Mouse (Mus musculus) intestine, embryonic 15.5 days (tissue): ENCODE results near the gene Lin54. TPM values are rescaled to one million over a fixed set of nuclear protein-coding genes. Genes with fewer than 3 reads are reported as not detected.
A peak's percentile ranks its signal among the peaks of the same experiment; 100 is the strongest.

ENCODE experiments used
- ATAC-seq: fragments of 200-750 bp; cut with Nextera tagmentation; 2 replicates; pipeline ENCODE4 v1.8.0; 2017; ENCODE audit warnings: moderate TSS enrichment, moderate library complexity
- H3K27ac ChIP-seq: fragments of 300-500 bp; sonication (generic); 2 replicates; pipeline ENCODE4 v1.5.1; 2015; ENCODE audit warnings: mild to moderate bottlenecking, inconsistent platforms
- H3K27me3 ChIP-seq: fragments of 300-500 bp; sonication (generic); replicated peaks from 2 replicates; pipeline ENCODE4 v1.6.1; 2015; ENCODE audit warnings: inconsistent platforms
- H3K36me3 ChIP-seq: fragments of 300-500 bp; sonication (generic); 2 replicates; pipeline ENCODE4 v1.6.1; 2015; ENCODE audit warnings: inconsistent platforms
- H3K4me1 ChIP-seq: fragments of 300-500 bp; sonication (generic); replicated peaks from 2 replicates; pipeline ENCODE4 v1.6.1; 2015; ENCODE audit warnings: inconsistent platforms
- H3K4me2 ChIP-seq: fragments of 300-500 bp; sonication (generic); replicated peaks from 2 replicates; pipeline ENCODE4 v1.6.1; 2015; ENCODE audit warnings: mild to moderate bottlenecking, inconsistent platforms
- H3K4me3 ChIP-seq: fragments of 300-500 bp; sonication (generic); replicated peaks from 2 replicates; pipeline ENCODE4 v1.5.1; 2015; ENCODE audit warnings: inconsistent platforms
- H3K9ac ChIP-seq: fragments of 300-500 bp; sonication (generic); 2 replicates; pipeline ENCODE4 v1.6.1; 2015; ENCODE audit warnings: inconsistent platforms
- H3K9me3 ChIP-seq: fragments of 300-500 bp; sonication (generic); 2 replicates; pipeline ENCODE4 v1.6.1; 2016; ENCODE audit warnings: inconsistent platforms
- WGBS: fragments of 180-500 bp; shearing (Covaris S2); methylation state at CpG from one replicate; pipeline ENCODE4 v1.1.7; 2015; 5-methylcytosine and 5-hydroxymethylcytosine counted together
- polyA plus RNA-seq: library from polyadenylated mRNA; unstranded; fragments of >200 nt; fragmentation: Nextera tagmentation; extraction: Ambion mirVana; gene quantifications from 2 replicates; pipeline ENCODE4 v1.2.1, GENCODE M21; 2015

The Lin54 gene
- 12.0 and 13.1 TPM in 2 replicates for polyA plus RNA-seq

DNA sequence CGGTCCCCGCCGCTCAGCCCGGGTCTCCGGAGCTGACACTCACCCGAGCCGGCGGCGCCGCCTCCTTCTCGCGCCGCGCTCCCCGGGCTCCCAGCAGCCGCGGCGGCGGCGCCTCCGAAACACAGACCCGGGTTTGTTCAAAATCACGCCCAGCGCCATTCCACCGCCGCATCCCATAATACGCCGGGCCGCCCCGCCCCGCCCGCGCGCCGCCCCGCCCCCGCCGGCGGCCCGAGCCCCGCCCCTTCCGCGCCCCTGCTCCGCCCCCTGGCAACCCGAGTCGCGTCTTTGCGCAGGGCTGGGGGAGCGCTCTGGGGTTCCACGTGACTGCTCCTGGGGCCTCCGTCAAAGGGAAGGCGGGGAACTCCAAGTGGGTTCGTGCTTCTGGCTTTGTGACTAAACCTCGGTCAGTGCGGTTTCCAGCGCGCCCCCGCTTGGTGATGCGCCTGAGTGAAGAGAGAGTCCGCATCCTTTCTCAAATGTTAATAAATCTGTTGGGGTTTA lies at the start of gene Lin54:
Lin54 (minus strand) TSS at position 182 of the 504 bp plus-strand sequence.
- H3K27me3 ChIP-seq = no peaks in the 10 kb centered on the region
- peak within 1 kb of the TSS; percentile 80 for H3K4me3 ChIP-seq
- peak within 1 kb of the TSS; percentile 61 for H3K9ac ChIP-seq
- H3K4me2 ChIP-seq = peak within 1 kb of the TSS; percentile 86
- under 1% methylated on average over 44 of the region's 60 CpGs for WGBS
- peaks cover 10% of the 10 kb centered on the region; the same call in 1 of the 2 replicates for H3K4me1 ChIP-seq
- no peaks in the 10 kb centered on the region for H3K36me3 ChIP-seq
- peak; percentile 92 for ATAC-seq
- peak within 1 kb of the TSS; percentile 59 for H3K27ac ChIP-seq
- H3K9me3 ChIP-seq = no peaks in the 10 kb centered on the region

- Histone ChIP-seq H3K27me3 (no peaks in the 10 kb centered on the region), H3K4me3 (no peak overlapping the region), H3K4me2 (no peak overlapping the region), H3K27ac (no peak overlapping the region), H3K9me3 (no peaks in the 10 kb centered on the region), H3K36me3 (peaks cover 12% of the 10 kb centered on the region), H3K4me1 (peaks cover 4% of the 10 kb centered on the region; the same call in 1 of the 2 replicates), H3K9ac (no peak overlapping the region)
- ATAC-seq = no peak
- 83% methylated on average over 1 of the region's 1 CpGs for WGBS
Measured at GRCm38 (mm10) chr5:100550151-100550550, 49.7 kb upstream of the Lin54 start.

DNA sequence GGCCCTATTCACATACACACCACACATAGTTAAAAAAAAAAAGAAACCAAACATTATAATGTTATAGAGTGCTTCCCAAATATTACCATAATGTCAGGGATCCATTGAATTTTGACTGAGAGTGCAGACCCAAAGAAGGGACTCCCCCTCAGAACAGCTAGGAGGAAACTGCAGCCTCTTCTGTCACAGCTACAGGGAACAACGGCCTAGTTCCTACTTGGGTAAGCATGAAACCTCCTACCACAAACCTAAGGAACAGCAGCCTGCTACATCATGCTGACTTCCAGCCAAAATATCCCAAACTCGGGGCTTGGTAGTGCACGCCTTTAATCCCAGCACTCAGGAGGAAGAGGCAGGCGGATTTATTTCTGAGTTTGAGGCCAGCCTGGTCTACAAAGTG lies 48.9 kb upstream of the Lin54 start:
- 94% methylated on average over 4 of the region's 4 CpGs for WGBS
- H3K9me3 ChIP-seq = no peaks in the 10 kb centered on the region
- H3K4me1 ChIP-seq = peaks cover 4% of the 10 kb centered on the region; the same call in 1 of the 2 replicates
- no peak overlapping the region for H3K9ac ChIP-seq
- H3K27me3 ChIP-seq = no peaks in the 10 kb centered on the region
- H3K36me3 ChIP-seq = peaks cover 17% of the 10 kb centered on the region
- ATAC-seq = no peak
- no peak overlapping the region for H3K27ac ChIP-seq
- no peak overlapping the region for H3K4me3 ChIP-seq
- no peak overlapping the region for H3K4me2 ChIP-seq

- 73% methylated on average over 2 of the region's 2 CpGs for WGBS
- Histone ChIP-seq H3K4me1 (peaks cover 4% of the 10 kb centered on the region; the same call in 1 of the 2 replicates), H3K4me2 (0 out of 2 replicates have a peak overlapping the region, but pooled peaks have one; percentile 19), H3K4me3 (no peak overlapping the region), H3K36me3 (peaks cover 20% of the 10 kb centered on the region), H3K9ac (no peak overlapping the region), H3K27ac (peak overlapping the region; percentile 15), H3K9me3 (no peaks in the 10 kb centered on the region), H3K27me3 (no peaks in the 10 kb centered on the region)
- ATAC-seq = peak; percentile 85
Measured at GRCm38 (mm10) chr5:100548236-100548635, 47.8 kb upstream of the Lin54 start.

- no peaks in the 10 kb centered on the region for H3K9me3 ChIP-seq
- ATAC-seq = no peak
- H3K36me3 ChIP-seq = peaks cover 28% of the 10 kb centered on the region
- H3K4me1 ChIP-seq = peaks cover 4% of the 10 kb centered on the region; the same call in 1 of the 2 replicates
- H3K27ac ChIP-seq = no peak overlapping the region
- H3K9ac ChIP-seq = no peak overlapping the region
- no peaks in the 10 kb centered on the region for H3K27me3 ChIP-seq
- 79% methylated on average over 6 of the region's 6 CpGs for WGBS
- H3K4me3 ChIP-seq = no peak overlapping the region
- H3K4me2 ChIP-seq = no peak overlapping the region
Measured at GRCm38 (mm10) chr5:100546294-100547080, 46.0 kb upstream of the Lin54 start.

GRCm38 (mm10) chr5:100536638-100537037 lies 36.2 kb upstream of the Lin54 start:
- Histone ChIP-seq H3K4me3 (no peak overlapping the region), H3K9me3 (no peaks in the 10 kb centered on the region), H3K27ac (no peak overlapping the region), H3K9ac (no peak overlapping the region), H3K27me3 (no peaks in the 10 kb centered on the region), H3K4me2 (no peak overlapping the region), H3K4me1 (no peaks in the 10 kb centered on the region), H3K36me3 (peaks cover 23% of the 10 kb centered on the region)
- WGBS = 77% methylated on average over 3 of the region's 3 CpGs
- ATAC-seq = peak; percentile 49; the same call in 1 of the 2 replicates

GRCm38 (mm10) chr5:100535826-100536225 lies 35.4 kb upstream of the Lin54 start:
- H3K9me3 ChIP-seq = no peaks in the 10 kb centered on the region
- peaks cover 28% of the 10 kb centered on the region for H3K36me3 ChIP-seq
- WGBS = 71% methylated on average over 7 of the region's 7 CpGs
- no peaks in the 10 kb centered on the region for H3K27me3 ChIP-seq
- ATAC-seq = no peak
- H3K4me3 ChIP-seq = no peak overlapping the region
- H3K4me2 ChIP-seq = no peak overlapping the region
- H3K4me1 ChIP-seq = no peaks in the 10 kb centered on the region
- no peak overlapping the region for H3K27ac ChIP-seq
- H3K9ac ChIP-seq = no peak overlapping the region

DNA sequence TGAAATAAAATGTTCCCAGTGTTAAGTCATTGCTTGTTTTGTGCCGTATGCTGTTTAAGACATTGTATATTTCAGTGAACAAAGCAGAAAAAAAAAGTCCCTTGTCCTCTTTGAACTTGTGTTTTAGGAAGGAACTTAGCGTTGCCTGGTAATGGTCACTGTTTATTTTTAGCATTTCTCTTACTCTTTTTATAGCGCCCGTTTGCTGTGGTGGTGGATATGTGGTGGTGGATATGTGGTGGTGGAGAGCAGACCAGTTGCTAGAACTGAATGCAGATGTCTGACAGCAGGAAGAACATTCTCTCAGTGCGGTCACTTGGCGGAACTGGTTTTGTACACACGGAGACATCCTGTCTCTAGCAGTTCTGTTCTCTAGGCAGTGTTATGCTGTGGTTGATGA lies 25.7 kb upstream of the Lin54 start:
- ATAC-seq = 0 out of 2 replicates have a peak, but pooled peaks have one; percentile 12
- Histone ChIP-seq H3K36me3 (peaks cover 13% of the 10 kb centered on the region), H3K4me3 (no peak overlapping the region), H3K27ac (no peak overlapping the region), H3K4me2 (no peak overlapping the region), H3K9me3 (no peaks in the 10 kb centered on the region), H3K4me1 (no peaks in the 10 kb centered on the region), H3K9ac (no peak overlapping the region), H3K27me3 (no peaks in the 10 kb centered on the region)
- 66% methylated on average over 7 of the region's 7 CpGs for WGBS

GRCm38 (mm10) chr5:100525620-100526019 lies 25.2 kb upstream of the Lin54 start:
- no peaks in the 10 kb centered on the region for H3K27me3 ChIP-seq

DNA sequence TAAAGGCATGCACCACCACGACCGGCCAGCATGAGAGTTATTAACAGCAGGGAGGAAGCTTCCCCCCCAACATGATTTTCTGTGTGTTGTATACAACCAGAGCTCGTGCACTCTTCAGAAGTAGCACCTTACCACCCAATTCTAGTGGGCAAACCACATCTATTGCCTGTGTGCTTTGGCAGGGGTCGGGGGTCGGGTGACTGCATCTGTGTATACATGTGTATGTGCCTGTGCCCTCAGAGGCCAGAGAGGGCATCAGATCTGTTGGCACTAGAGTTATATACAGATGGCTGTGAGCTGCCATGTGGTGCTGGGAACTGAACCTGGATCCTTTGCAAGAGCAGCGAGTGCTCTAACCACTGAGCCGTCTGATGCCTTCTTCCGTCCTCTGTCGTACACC lies 24.5 kb upstream of the Lin54 start:
- Histone ChIP-seq H3K4me3 (no peak overlapping the region), H3K9ac (no peak overlapping the region), H3K36me3 (peaks cover under 1% of the 10 kb centered on the region), H3K9me3 (no peaks in the 10 kb centered on the region), H3K4me1 (0 out of 2 replicates have a peak, but pooled peaks cover 2% of the 10 kb centered on the region), H3K27ac (no peak overlapping the region), H3K27me3 (no peaks in the 10 kb centered on the region), H3K4me2 (no peak overlapping the region)
- no peak for ATAC-seq
- WGBS = 90% methylated on average over 9 of the region's 9 CpGs

More at GRCm38 (mm10) chr5:100525620-100526019, 25.2 kb upstream of the Lin54 start:
- 65% methylated on average over 3 of the region's 3 CpGs for WGBS
- Histone ChIP-seq H3K4me1 (no peaks in the 10 kb centered on the region), H3K4me3 (no peak overlapping the region), H3K36me3 (peaks cover 8% of the 10 kb centered on the region), H3K27ac (no peak overlapping the region), H3K9ac (no peak overlapping the region), H3K4me2 (no peak overlapping the region), H3K9me3 (no peaks in the 10 kb centered on the region)
- ATAC-seq = no peak

- Histone ChIP-seq H3K36me3 (no peaks in the 10 kb centered on the region), H3K27me3 (no peaks in the 10 kb centered on the region), H3K4me2 (no peak overlapping the region), H3K9me3 (no peaks in the 10 kb centered on the region), H3K4me1 (0 out of 2 replicates have a peak, but pooled peaks cover 8% of the 10 kb centered on the region), H3K4me3 (no peak overlapping the region), H3K9ac (no peak overlapping the region), H3K27ac (no peak overlapping the region)
- ATAC-seq = no peak
- WGBS = 90% methylated on average over 1 of the region's 1 CpGs
Measured at GRCm38 (mm10) chr5:100523331-100523730, 22.9 kb upstream of the Lin54 start.

DNA sequence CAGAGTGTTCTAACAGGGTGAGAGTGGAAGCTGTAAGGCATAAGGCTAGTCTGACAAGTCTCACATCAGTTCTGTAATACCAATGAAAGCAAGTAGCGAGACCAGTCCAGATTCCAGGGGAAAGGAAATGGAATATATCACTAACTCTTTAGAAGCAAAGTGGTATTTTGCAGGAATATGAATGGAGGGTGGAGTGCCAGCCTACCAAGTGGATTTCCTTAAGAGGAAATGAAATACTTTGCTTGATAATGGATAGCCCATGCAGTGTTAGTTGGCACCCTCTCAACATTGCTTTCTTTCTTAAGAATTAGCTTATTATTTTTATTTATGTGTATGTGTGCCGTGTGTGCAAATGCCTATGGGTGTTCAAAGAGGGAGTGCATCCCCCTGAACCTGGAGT lies 19.8 kb upstream of the Lin54 start:
- no peak for ATAC-seq
- 90% methylated on average over 2 of the region's 2 CpGs for WGBS
- peak overlapping the region; percentile 29 for H3K4me2 ChIP-seq
- no peaks in the 10 kb centered on the region for H3K36me3 ChIP-seq
- H3K27me3 ChIP-seq = no peaks in the 10 kb centered on the region
- H3K27ac ChIP-seq = no peak overlapping the region
- no peak overlapping the region for H3K9ac ChIP-seq
- no peak overlapping the region for H3K4me3 ChIP-seq
- H3K9me3 ChIP-seq = no peaks in the 10 kb centered on the region
- H3K4me1 ChIP-seq = 0 out of 2 replicates have a peak, but pooled peaks cover 8% of the 10 kb centered on the region
